Mouse (Mus musculus) right cerebral cortex, postnatal 25 days (tissue): ENCODE measurements at regions not wholly inside any gene's neighbourhood (a gene's known extent, or its start where the extent isn't known, plus 50 kb on each side); places are given as distances from the start of the nearest gene placed in this dataset.

Experiments
- DNase-seq: peaks from one replicate; pipeline ENCODE4 v3.0.0; 2022

GRCm38 (mm10) chr8:26527186-26527580 is 407.8 kb downstream of the Gm45692 start:
- no peak for DNase-seq

DNA sequence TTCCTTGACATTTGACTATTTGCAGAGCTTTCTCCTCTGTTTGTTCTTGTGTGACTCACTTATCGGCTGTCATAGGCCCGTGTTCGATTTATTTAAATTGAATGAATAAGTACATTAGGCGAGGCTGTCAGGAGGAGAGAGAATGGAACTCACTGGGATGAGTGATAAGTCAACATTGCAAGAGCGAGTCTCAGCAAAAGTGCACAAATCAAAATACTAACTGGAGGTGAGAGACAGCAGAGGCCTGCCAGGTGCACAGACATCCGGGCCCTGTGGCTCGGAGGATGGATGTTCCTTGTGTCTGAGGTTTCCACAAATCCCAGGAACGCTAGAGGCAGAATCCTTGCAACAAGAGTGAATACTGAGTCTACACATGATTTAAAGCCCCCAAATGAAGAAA is 410.6 kb downstream of the Gm45692 start:
- no peak for DNase-seq

- peak; percentile 57 for DNase-seq
These were observed 414.4 kb downstream of the Gm45692 start for GRCm38 (mm10) chr8:26533444-26534421.

DNA sequence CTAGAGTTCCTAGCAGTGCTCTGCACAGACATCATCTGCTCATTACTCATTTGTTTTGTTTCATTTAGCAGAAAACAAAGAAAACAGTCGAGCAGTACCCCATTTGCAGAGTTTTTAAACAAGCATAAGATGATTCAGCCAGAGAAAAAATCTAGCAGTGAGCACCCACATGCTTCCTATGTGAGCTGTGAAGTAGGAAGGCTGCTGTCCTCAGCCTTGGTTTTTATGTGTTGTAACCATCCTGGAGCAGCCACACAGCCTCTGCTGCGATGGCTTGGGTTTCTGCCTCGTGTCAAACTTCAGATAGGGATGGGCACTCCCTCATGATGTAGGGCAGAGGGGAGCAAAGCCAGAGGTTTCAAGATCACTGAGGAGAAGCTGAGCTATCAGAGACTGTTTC is 416.5 kb downstream of the Gm45692 start:
- DNase-seq, result peak; percentile 23

DNA sequence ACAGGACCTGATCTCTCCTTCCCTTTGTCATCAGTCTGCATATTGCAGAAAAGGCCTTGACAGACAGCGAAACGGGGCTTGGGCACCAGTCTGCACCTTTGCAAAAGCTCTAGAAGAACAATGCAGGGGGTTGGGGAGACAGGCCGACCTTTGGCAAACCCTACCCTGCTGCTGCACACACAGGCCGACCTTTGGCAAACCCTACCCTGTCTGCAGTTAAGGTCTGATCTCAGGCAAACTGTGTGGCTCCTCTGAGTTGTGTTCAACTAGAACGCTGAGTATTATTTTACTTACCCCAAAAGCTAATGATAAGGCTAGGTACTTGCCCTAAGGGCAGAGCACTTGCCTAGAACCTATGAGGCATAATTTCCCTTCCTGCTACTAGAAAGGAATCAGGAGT is 423.4 kb upstream of the Zfp703 start:
- no peak for DNase-seq

- DNase-seq, result no peak
These were observed 417.9 kb upstream of the Zfp703 start for GRCm38 (mm10) chr8:26559196-26559595.

- no peak for DNase-seq
These were observed 414.0 kb upstream of the Zfp703 start for GRCm38 (mm10) chr8:26563151-26563550.

- DNase-seq, result no peak
These were observed 412.9 kb upstream of the Zfp703 start for GRCm38 (mm10) chr8:26564254-26564653.

DNA sequence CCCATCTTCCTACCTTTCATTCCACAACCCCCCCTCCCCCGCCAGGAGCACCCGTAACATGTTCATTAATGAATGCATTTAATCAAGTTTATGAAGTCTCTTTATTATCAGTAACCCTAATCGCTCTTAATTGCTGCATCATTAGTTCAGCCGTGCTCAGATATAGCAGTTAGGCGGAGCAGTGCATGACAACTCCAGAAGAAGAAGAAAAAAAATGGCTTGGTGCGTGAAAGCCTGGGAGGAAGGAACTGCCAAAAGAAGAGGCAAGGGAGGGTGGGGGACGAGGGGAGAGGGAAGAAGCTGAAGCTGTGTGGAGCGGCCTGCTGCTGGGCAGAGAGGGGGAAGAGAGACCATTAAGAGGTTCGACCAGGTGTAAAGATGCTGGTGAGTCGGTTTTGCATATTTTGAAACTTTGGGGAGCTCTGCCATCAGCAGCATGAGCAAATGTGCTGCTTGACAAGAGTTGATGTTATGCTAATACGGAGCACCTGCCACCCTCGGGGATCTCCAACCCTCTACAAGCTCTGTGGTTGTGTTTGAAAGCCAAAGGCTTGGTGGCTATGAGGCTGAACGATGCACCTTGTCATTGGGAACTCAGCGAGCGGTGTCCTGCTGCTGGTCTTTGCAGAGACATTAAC is 408.6 kb upstream of the Zfp703 start:
- DNase-seq, result no peak

GRCm38 (mm10) chr8:26588841-26589240 is 388.3 kb upstream of the Zfp703 start:
- DNase-seq, result no peak

DNA sequence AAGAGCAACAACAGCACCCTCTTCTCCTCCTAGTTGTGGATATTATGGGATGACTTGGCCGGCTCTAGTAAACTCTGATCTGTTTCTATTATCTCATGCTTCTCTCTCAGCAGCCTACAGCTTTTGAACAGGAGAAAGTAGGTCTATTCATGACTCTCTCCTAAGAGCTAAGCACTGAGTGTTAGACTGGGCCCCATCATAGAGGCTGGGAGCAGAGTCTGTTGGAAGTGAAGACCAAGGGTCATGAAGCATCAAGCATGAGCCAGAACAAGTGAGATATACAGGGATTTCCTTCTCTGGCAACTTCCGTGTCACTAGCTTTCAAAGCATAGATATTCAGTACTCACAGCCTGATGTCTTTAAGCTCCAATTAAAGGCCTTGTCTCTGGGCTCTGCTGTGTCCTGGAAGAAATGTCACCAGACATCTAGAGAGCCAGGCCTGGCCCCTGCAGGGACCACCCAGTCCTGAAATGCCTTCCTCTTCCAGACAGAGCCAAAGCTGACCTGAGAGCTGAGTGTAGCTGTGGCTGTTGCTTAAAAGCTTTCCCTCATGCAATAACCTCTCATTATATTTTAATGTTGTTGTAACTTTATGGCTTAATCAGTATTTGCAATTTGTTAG is 386.4 kb upstream of the Zfp703 start:
- no peak for DNase-seq

- DNase-seq, result no peak
These were observed 385.9 kb upstream of the Zfp703 start for GRCm38 (mm10) chr8:26591266-26591665.

GRCm38 (mm10) chr8:26593536-26594368 is 383.4 kb upstream of the Zfp703 start:
- DNase-seq, result no peak

DNA sequence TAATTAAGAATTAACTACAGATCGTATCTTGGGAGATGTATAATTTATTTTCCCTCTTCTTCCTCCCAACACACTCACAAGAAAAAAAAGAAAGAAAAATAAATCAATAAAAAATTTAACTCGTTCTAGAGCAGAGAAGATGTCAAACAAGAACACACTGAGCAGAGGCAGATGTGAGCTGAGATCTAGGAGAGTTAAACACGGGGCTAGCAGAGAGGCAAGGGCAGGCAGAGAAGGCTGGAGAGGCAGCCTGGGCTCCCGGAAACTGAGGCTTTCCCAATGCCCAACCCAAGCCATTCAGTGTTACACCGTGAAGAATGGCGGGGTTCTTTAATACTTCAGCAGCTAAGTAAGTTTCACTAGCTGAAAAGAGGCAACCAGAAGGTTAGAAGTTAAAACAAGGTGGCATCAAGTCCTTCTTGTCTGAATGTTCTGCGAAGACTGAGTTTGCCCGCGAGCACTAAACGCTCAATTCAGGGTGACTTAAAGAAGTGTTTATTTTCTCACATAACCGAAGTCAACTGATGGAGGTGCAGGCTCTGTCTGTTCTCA is 382.7 kb upstream of the Zfp703 start:
- DNase-seq, result no peak

GRCm38 (mm10) chr8:26595431-26596018 is 381.6 kb upstream of the Zfp703 start:
- no peak for DNase-seq

DNA sequence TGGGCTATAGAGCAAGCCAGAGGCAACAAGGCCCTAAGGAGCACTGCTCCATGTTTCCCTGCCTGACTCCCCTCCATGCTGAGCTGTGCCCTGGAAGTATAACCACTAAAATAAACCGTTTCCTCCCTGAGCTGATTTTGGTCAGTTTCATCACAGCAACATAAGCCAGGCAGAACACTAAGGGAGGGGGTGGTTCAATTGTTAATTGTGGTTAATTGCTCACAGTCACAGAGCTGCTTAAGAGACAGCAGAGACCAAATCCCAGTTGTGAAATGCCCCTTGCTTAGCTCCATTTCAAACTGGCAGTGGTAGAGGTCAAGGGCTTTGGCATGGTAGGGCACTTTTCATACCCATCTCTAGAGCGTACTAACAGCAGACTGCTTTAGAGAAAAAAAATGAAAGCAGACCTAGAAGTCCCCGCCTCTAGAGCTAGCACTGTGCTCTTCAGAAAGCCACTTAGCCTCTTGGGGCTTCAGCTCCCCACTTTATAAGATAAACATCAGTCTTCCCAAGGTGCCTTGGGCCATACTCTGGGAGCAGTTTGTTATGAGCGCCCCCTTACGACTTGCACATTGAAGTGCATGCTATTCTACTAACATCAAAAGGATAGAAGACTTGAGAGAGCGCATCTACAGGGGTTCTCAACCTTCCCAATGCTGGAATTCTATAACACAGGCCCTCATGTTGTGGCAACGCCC is 380.3 kb upstream of the Zfp703 start:
- DNase-seq, result no peak

DNA sequence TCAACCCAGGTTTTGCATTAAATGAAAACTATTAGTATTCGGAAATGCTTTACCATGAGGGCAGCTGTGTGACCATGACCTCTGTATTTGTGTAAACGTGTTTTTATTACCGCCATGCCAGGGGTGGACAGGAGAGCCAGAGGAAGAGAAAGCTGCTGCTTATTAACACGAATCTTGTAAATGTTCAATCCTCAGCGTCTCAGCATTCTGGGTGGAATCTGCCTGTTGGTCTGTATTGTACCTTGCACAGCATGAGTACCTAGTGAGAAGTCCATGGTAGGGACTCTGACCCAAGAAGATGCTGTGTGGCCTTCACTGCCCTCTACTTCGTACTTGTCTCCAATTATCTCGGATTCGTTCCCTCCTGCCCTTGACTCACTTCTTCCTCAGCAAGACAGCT is 378.6 kb upstream of the Zfp703 start:
- DNase-seq, result no peak

DNA sequence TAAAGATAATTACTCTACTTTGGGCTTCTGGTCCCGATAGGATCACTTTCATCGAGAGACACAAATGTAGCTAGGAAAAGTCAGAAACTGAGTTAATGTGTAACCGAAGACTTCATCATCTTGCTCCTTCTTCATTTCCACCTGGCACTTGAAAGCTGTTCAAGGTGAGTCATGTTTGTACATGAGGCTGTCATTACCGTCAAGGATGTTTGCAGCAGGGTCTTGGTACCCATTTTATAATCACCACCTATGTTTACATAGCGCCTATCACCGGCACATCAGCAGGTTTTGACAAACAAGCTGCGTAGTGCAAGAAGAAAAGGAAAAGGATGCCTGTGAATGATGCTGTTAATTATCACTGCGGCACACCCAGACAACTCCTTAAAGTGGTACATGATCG is 377.0 kb upstream of the Zfp703 start:
- no peak for DNase-seq

DNA sequence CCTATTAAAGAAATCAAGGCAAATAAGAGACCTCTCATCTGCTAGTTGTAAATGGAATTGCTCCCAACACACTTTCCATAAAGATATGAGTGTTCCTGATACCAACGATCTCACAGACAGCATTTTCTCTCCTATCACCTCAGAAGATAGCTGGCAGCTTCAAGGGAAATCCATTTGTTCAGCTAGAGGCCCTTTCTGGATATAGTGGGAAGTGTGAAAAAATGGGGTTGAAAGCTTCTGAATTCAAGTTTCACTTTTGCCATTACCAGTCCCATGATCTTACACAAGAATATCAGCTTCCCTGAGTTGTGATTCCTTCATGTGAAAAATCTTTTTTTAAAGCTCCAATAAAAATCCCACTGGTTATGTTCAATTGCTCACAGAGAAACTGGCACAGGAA is 369.1 kb upstream of the Zfp703 start:
- no peak for DNase-seq

DNA sequence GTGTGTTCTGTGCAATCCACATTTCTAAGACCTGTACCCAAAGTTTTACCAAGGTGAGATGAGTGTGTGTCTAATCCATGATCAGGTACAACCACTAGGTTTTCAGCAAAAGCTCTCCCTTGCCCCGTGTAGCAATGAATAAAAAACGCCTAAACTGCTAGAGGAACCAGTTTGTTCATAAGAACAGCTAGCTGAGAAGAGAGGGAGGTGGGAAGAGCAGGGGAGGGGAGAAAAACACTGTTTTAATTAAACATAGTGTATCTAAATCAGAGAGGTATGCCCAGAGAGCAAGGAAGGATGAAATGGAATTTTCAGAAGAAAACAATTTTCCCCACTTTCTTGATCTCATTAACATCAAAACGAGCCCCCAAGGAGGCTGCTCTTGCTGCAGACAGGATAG is 368.5 kb upstream of the Zfp703 start:
- no peak for DNase-seq

GRCm38 (mm10) chr8:26612153-26612552 is 365.0 kb upstream of the Zfp703 start:
- no peak for DNase-seq
